Mouse (Mus musculus): Measurements from ENCODE around the gene Dmac1.

GRCm38 (mm10) chr4:75300205-75300972 is 22.3 kb upstream of the Dmac1 start:
- TF ChIP-seq CTCF (IDR thresholded peaks at IDR 0.05; ENCODE audit: low read depth, low read length) (no peak), POLR2A (IDR thresholded peaks at IDR 0.05; ENCODE audit: borderline replicate concordance, low read depth, low read length) (no peak)

All from bone marrow macrophage, adult 2 months (primary cell).